Comparison of ENCODE assay signal across 20 mouse cellular contexts in genomic region chr13:51063024-51063423, GRCm38 (mm10). TPM values are rescaled to one million over a fixed set of nuclear protein-coding genes. Genes with fewer than 3 reads are reported as not detected.
DNase-seq lines count a peak whose midpoint lies in the region; ATAC-seq and TF ChIP-seq lines count a peak whose summit lies in the region.
"Had no signal": no experiment of that assay in that cellular context is flagged by ENCODE, and none has a peak within 500 bp of the region (broad histone marks: within the 10 kb centered on the region; RNA-seq: fewer than 3 reads in every experiment).

No protein-coding gene starts in this region.

- H3K36me3 ChIP-seq in limb, embryonic 14.5 days (ENCODE audit: control insufficient read depth, insufficient read depth, low read length), result no peaks in the 10 kb centered on the region
- H3K36me3 ChIP-seq in limb, embryonic 10.5 days, result no peaks in the 10 kb centered on the region
- no peaks in the 10 kb centered on the region for H3K36me3 ChIP-seq in G1E (replicated peaks)
- no peaks in the 10 kb centered on the region for H3K36me3 ChIP-seq in embryonic facial prominence, embryonic 13.5 days
- H3K36me3 ChIP-seq: heart, embryonic 13.5 days; hindbrain, embryonic 15.5 days had no signal

- H3K4me2 ChIP-seq in limb, embryonic 14.5 days (replicated peaks; ENCODE audit: low read depth, low read length, severe bottlenecking), result no peak overlapping the region
- H3K4me2 ChIP-seq in embryonic facial prominence, embryonic 13.5 days, result no peak overlapping the region
- H3K4me2 ChIP-seq: heart, embryonic 13.5 days; hindbrain, embryonic 15.5 days had no signal

- no peak overlapping the region for H3K9ac ChIP-seq in limb, embryonic 14.5 days (ENCODE audit: low read depth, low read length, severe bottlenecking)
- no peak overlapping the region for H3K9ac ChIP-seq in embryonic facial prominence, embryonic 13.5 days
- H3K9ac ChIP-seq: heart, embryonic 13.5 days; hindbrain, embryonic 15.5 days had no signal

- no peaks in the 10 kb centered on the region for H3K9me3 ChIP-seq in limb, embryonic 14.5 days (ENCODE audit: control insufficient read depth, low read length)
- no peaks in the 10 kb centered on the region for H3K9me3 ChIP-seq in limb, embryonic 10.5 days (replicated peaks)
- H3K9me3 ChIP-seq in G1E (replicated peaks), result no peaks in the 10 kb centered on the region
- H3K9me3 ChIP-seq in embryonic facial prominence, embryonic 13.5 days, result no peaks in the 10 kb centered on the region
- H3K9me3 ChIP-seq: heart, embryonic 13.5 days; hindbrain, embryonic 15.5 days had no signal

- no peak for ATAC-seq in limb, embryonic 14.5 days (ENCODE audit: low FRiP score, low read depth)
- ATAC-seq in G1E (ENCODE audit: extremely low read depth, insufficient number of reproducible peaks, low FRiP score, poor library complexity, severe bottlenecking), result peak; percentile 95
- no peak for ATAC-seq in embryonic facial prominence, embryonic 13.5 days (ENCODE audit: insufficient number of reproducible peaks, insufficient read depth, low FRiP score, low TSS enrichment, low read depth)
- ATAC-seq in megakaryocyte-erythroid progenitor cell, adult 5-6 weeks (replicated peaks; ENCODE audit: low FRiP score, low TSS enrichment, poor library complexity, severe bottlenecking), result no peak
- ATAC-seq: CD4-positive, CD25-positive, alpha-beta regulatory T cell, adult 4 months; forebrain, embryonic 14.5 days; intestine, postnatal 0 days had no signal

- 69% methylated on average over 6 of the region's 6 CpGs for WGBS in limb, embryonic 14.5 days
- WGBS in limb, embryonic 10.5 days, result 81% methylated on average over 6 of the region's 6 CpGs
- 38% methylated on average over 6 of the region's 6 CpGs for WGBS in embryonic facial prominence, embryonic 13.5 days

- peak; percentile 38 for DNase-seq in limb, embryonic 14.5 days (ENCODE audit: low spot score)
- no peak for DNase-seq in limb, embryonic 10.5 days (ENCODE audit: low spot score)
- DNase-seq in G1E (ENCODE audit: low spot score), result peak; percentile 6
- DNase-seq in forelimb bud, embryonic 11.5 days (ENCODE audit: low read depth, low spot score), result peak; percentile 9
- no peak for DNase-seq in lung, postnatal 14 days
- DNase-seq in left cerebral cortex, adult 9 months (ENCODE audit: low spot score in 2 of 2), result no peak
- DNase-seq: adrenal gland, adult 8-10 months; cerebellum, adult 11-12 months; cerebellum, adult 9-10 months; cerebellum, postnatal 25 days; gastrocnemius, postnatal 14 days; heart, adult 11 months; heart, postnatal 36 days had no signal

- no peak for TF ChIP-seq POLR2A in limb, embryonic 14.5 days (IDR thresholded peaks at IDR 0.05; ENCODE audit: borderline replicate concordance, extremely low read depth, insufficient read depth, insufficient read length)

- H3K27me3 ChIP-seq in limb, embryonic 14.5 days (ENCODE audit: control insufficient read depth, insufficient read depth, low read length), result no peaks in the 10 kb centered on the region
- no peaks in the 10 kb centered on the region for H3K27me3 ChIP-seq in limb, embryonic 10.5 days (ENCODE audit: low read depth, poor library complexity, severe bottlenecking)
- no peaks in the 10 kb centered on the region for H3K27me3 ChIP-seq in G1E (ENCODE audit: insufficient read depth, low read length)
- H3K27me3 ChIP-seq in embryonic facial prominence, embryonic 13.5 days, result no peaks in the 10 kb centered on the region
- H3K27me3 ChIP-seq: heart, embryonic 13.5 days; hindbrain, embryonic 15.5 days had no signal

- no peak overlapping the region for H3K4me3 ChIP-seq in limb, embryonic 14.5 days (replicated peaks; ENCODE audit: low read length)
- H3K4me3 ChIP-seq in limb, embryonic 10.5 days, result no peak overlapping the region
- H3K4me3 ChIP-seq in G1E (ENCODE audit: low read depth, low read length), result no peak overlapping the region
- no peak overlapping the region for H3K4me3 ChIP-seq in embryonic facial prominence, embryonic 13.5 days
- H3K4me3 ChIP-seq: heart, embryonic 13.5 days; hindbrain, embryonic 15.5 days had no signal

- no peak overlapping the region for H3K27ac ChIP-seq in limb, embryonic 14.5 days (replicated peaks; ENCODE audit: low read depth, low read length)
- H3K27ac ChIP-seq in limb, embryonic 10.5 days, result no peak overlapping the region
- H3K27ac ChIP-seq in embryonic facial prominence, embryonic 13.5 days, result peak overlapping the region; percentile 13; the same call in 1 of the 2 replicates
- H3K27ac ChIP-seq: heart, embryonic 13.5 days; hindbrain, embryonic 15.5 days had no signal

- no peaks in the 10 kb centered on the region for H3K4me1 ChIP-seq in limb, embryonic 14.5 days (ENCODE audit: control insufficient read depth, insufficient read depth, low read length)
- H3K4me1 ChIP-seq in limb, embryonic 10.5 days, result peaks cover 6% of the 10 kb centered on the region; the same call in 1 of the 2 replicates
- peaks cover 17% of the 10 kb centered on the region for H3K4me1 ChIP-seq in G1E (ENCODE audit: insufficient read depth, low read depth, low read length)
- no peaks in the 10 kb centered on the region for H3K4me1 ChIP-seq in embryonic facial prominence, embryonic 13.5 days
- H3K4me1 ChIP-seq: heart, embryonic 13.5 days; hindbrain, embryonic 15.5 days had no signal

- TF ChIP-seq CTCF in G1E (IDR thresholded peaks at IDR 0.05; ENCODE audit: low read depth, low read length), result no peak

RNA-seq across cellular contexts. Expression of gene Spin1, which starts 37.7 kb away (rescaled TPM):
- polyA plus RNA-seq in limb, embryonic 14.5 days (2012; rRNA removed), result 70.6 and 82.1 TPM in 2 replicates
- 115 and 131 TPM in 2 replicates for polyA plus RNA-seq in limb, embryonic 14.5 days (2014; fragmentation: Nextera tagmentation; extraction: Ambion mirVana)
- 91.7 and 127 TPM in 2 replicates for polyA plus RNA-seq in limb, embryonic 10.5 days (2016; fragmentation: Nextera tagmentation; extraction: Ambion mirVana)
- total RNA-seq in G1E (2014; fragmentation: Nextera tagmentation) (49.7 and 51.6 TPM in 2 replicates), G1E (2017) (51.3 and 57.0 TPM in 2 replicates)
- polyA plus RNA-seq in G1E (2012), result 8.0 and 9.7 TPM in 2 replicates
- polyA plus RNA-seq in embryonic facial prominence, embryonic 13.5 days (2015; fragmentation: Nextera tagmentation; extraction: Ambion mirVana), result 116 and 128 TPM in 2 replicates
- total RNA-seq in megakaryocyte-erythroid progenitor cell, adult 5-6 weeks (2014; fragmentation: Nextera tagmentation), result 12.6 and 16.1 TPM in 2 replicates
- 14.5 and 24.0 TPM in 2 replicates for total RNA-seq in megakaryocyte-erythroid progenitor cell, adult 5-6 weeks (2017)

Comparison
In these comparisons a context has a peak if more than half of its experiments do, and no peak if none do; other contexts are left out.
1. DNase-seq: peak in limb, embryonic 14.5 days (single experiment), G1E (single experiment) and forelimb bud, embryonic 11.5 days (single experiment); none in limb, embryonic 10.5 days (single experiment), lung, postnatal 14 days (single experiment) and left cerebral cortex, adult 9 months (0 of 2).